Mouse (Mus musculus): ENCODE data around the gene Alkbh1. TPM values are rescaled to one million over a fixed set of nuclear protein-coding genes. Genes with fewer than 3 reads are reported as not detected.

Alkbh1 gene
- polyA plus RNA-seq, 1 experiment = 12.7 TPM

- H3K27me3 ChIP-seq (ENCODE audit: control insufficient read depth, insufficient read depth, insufficient read length) = no peaks in the 10 kb centered on the region
- no peaks in the 10 kb centered on the region for H3K79me2 ChIP-seq (ENCODE audit: control insufficient read depth, insufficient read depth)
- no peak for TF ChIP-seq MYOG (IDR thresholded peaks at IDR 0.05; ENCODE audit: control insufficient read depth, extremely low read depth, insufficient read length)
- TF ChIP-seq CEBPB (IDR thresholded peaks at IDR 0.05; ENCODE audit: low read depth) = no peak
- no peak for TF ChIP-seq MAX (IDR thresholded peaks at IDR 0.05)
- TF ChIP-seq FOSL1 (IDR thresholded peaks at IDR 0.05; ENCODE audit: insufficient read depth, low read length, poor library complexity, severe bottlenecking) = no peak
- TF ChIP-seq CTCF (IDR thresholded peaks at IDR 0.05; ENCODE audit: control insufficient read depth, insufficient read depth, insufficient read length) = no peak
- no peak for TF ChIP-seq USF1 (IDR thresholded peaks at IDR 0.05; ENCODE audit: low read depth)
- TF ChIP-seq MYOD1 (IDR thresholded peaks at IDR 0.05; ENCODE audit: control insufficient read depth, insufficient read length, low read depth) = no peak
- H3K79me3 ChIP-seq (ENCODE audit: low read depth) = no peaks in the 10 kb centered on the region
- no peak overlapping the region for H3ac ChIP-seq (ENCODE audit: control insufficient read depth, insufficient read length, low read depth)
- H3K36me3 ChIP-seq (ENCODE audit: control insufficient read depth, insufficient read depth) = no peaks in the 10 kb centered on the region
- H3K4me3 ChIP-seq (ENCODE audit: insufficient read depth, poor library complexity, severe bottlenecking) = no peak overlapping the region
These were observed 44.5 kb downstream of the Alkbh1 start for GRCm38 (mm10) chr12:87399119-87399819.

GRCm38 (mm10) chr12:87397811-87398417, 45.9 kb downstream of the Alkbh1 start:
- H3K79me2 ChIP-seq (ENCODE audit: control insufficient read depth, insufficient read depth) = no peaks in the 10 kb centered on the region
- H3ac ChIP-seq (ENCODE audit: control insufficient read depth, insufficient read length, low read depth) = no peak overlapping the region
- H3K36me3 ChIP-seq (ENCODE audit: control insufficient read depth, insufficient read depth) = no peaks in the 10 kb centered on the region
- H3K27me3 ChIP-seq (ENCODE audit: control insufficient read depth, insufficient read depth, insufficient read length) = no peaks in the 10 kb centered on the region
- no peak overlapping the region for H3K4me3 ChIP-seq (ENCODE audit: insufficient read depth, poor library complexity, severe bottlenecking)
- TF ChIP-seq MYOD1 (IDR thresholded peaks at IDR 0.05; ENCODE audit: control insufficient read depth, insufficient read length, low read depth) = no peak
- no peak for TF ChIP-seq CEBPB (IDR thresholded peaks at IDR 0.05; ENCODE audit: low read depth)
- TF ChIP-seq MYOG (IDR thresholded peaks at IDR 0.05; ENCODE audit: control insufficient read depth, extremely low read depth, insufficient read length) = no peak
- no peaks in the 10 kb centered on the region for H3K79me3 ChIP-seq (ENCODE audit: low read depth)

GRCm38 (mm10) chr12:87397126-87397525, 46.7 kb downstream of the Alkbh1 start:
- H3K36me3 ChIP-seq (ENCODE audit: control insufficient read depth, insufficient read depth) = no peaks in the 10 kb centered on the region
- H3ac ChIP-seq (ENCODE audit: control insufficient read depth, insufficient read length, low read depth) = no peak overlapping the region
- H3K4me3 ChIP-seq (ENCODE audit: insufficient read depth, poor library complexity, severe bottlenecking) = no peak overlapping the region
- no peak for TF ChIP-seq MYOD1 (IDR thresholded peaks at IDR 0.05; ENCODE audit: control insufficient read depth, insufficient read length, low read depth)
- TF ChIP-seq CEBPB (IDR thresholded peaks at IDR 0.05; ENCODE audit: low read depth) = no peak
- TF ChIP-seq MAX (IDR thresholded peaks at IDR 0.05) = no peak
- TF ChIP-seq CTCF (IDR thresholded peaks at IDR 0.05; ENCODE audit: control insufficient read depth, insufficient read depth, insufficient read length) = no peak
- no peak for TF ChIP-seq USF1 (IDR thresholded peaks at IDR 0.05; ENCODE audit: low read depth)
- no peak for TF ChIP-seq MYOG (IDR thresholded peaks at IDR 0.05; ENCODE audit: control insufficient read depth, extremely low read depth, insufficient read length)
- TF ChIP-seq FOSL1 (IDR thresholded peaks at IDR 0.05; ENCODE audit: insufficient read depth, low read length, poor library complexity, severe bottlenecking) = no peak
- no peaks in the 10 kb centered on the region for H3K79me3 ChIP-seq (ENCODE audit: low read depth)
- H3K27me3 ChIP-seq (ENCODE audit: control insufficient read depth, insufficient read depth, insufficient read length) = no peaks in the 10 kb centered on the region
- H3K79me2 ChIP-seq (ENCODE audit: control insufficient read depth, insufficient read depth) = no peaks in the 10 kb centered on the region

- Histone ChIP-seq H3K79me2 (ENCODE audit: control insufficient read depth, insufficient read depth) (no peaks in the 10 kb centered on the region), H3ac (ENCODE audit: control insufficient read depth, insufficient read length, low read depth) (no peak overlapping the region), H3K4me3 (ENCODE audit: insufficient read depth, poor library complexity, severe bottlenecking) (no peak overlapping the region), H3K36me3 (ENCODE audit: control insufficient read depth, insufficient read depth) (no peaks in the 10 kb centered on the region), H3K27me3 (ENCODE audit: control insufficient read depth, insufficient read depth, insufficient read length) (no peaks in the 10 kb centered on the region), H3K79me3 (ENCODE audit: low read depth) (no peaks in the 10 kb centered on the region)
- TF ChIP-seq CTCF (IDR thresholded peaks at IDR 0.05; ENCODE audit: control insufficient read depth, insufficient read depth, insufficient read length) (no peak), MYOD1 (IDR thresholded peaks at IDR 0.05; ENCODE audit: control insufficient read depth, insufficient read length, low read depth) (no peak), USF1 (IDR thresholded peaks at IDR 0.05; ENCODE audit: low read depth) (no peak), MAX (IDR thresholded peaks at IDR 0.05) (no peak), FOSL1 (IDR thresholded peaks at IDR 0.05; ENCODE audit: insufficient read depth, low read length, poor library complexity, severe bottlenecking) (no peak), CEBPB (IDR thresholded peaks at IDR 0.05; ENCODE audit: low read depth) (no peak), MYOG (IDR thresholded peaks at IDR 0.05; ENCODE audit: control insufficient read depth, extremely low read depth, insufficient read length) (no peak)
These were observed 49.5 kb downstream of the Alkbh1 start for GRCm38 (mm10) chr12:87394316-87394715.

- no peak overlapping the region for H3K4me3 ChIP-seq (ENCODE audit: insufficient read depth, poor library complexity, severe bottlenecking)
- no peaks in the 10 kb centered on the region for H3K79me3 ChIP-seq (ENCODE audit: low read depth)
- peak; percentile 71 for TF ChIP-seq CEBPB (IDR thresholded peaks at IDR 0.05; ENCODE audit: low read depth)
- no peak for TF ChIP-seq MAX (IDR thresholded peaks at IDR 0.05)
- H3ac ChIP-seq (ENCODE audit: control insufficient read depth, insufficient read length, low read depth) = no peak overlapping the region
- H3K27me3 ChIP-seq (ENCODE audit: control insufficient read depth, insufficient read depth, insufficient read length) = no peaks in the 10 kb centered on the region
- no peaks in the 10 kb centered on the region for H3K79me2 ChIP-seq (ENCODE audit: control insufficient read depth, insufficient read depth)
- no peaks in the 10 kb centered on the region for H3K36me3 ChIP-seq (ENCODE audit: control insufficient read depth, insufficient read depth)
These were observed 50.2 kb downstream of the Alkbh1 start for GRCm38 (mm10) chr12:87393447-87394145.

All from C2C12 (cell line).